In the genomic region with DNA sequence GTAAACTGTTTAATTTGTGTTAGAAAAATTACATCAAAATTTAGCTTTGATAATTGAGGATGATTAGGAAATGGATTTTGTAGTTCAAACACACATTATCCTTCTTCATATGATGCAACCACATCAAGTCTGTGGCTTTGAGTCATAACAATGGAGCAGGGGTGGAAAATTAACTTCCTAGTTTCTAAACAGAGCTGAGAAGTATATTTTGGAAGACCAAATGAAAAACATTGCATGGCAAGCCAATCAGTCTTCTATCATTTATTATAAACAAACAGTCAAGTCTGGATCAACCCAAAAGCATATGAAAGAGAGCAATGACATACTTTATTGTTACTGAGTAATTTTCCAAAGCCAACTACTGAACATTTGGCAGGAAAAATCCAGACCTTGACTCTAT, we compare ENCODE assay signal across 24 mouse cellular contexts.
"Had no signal": no experiment of that assay in that cellular context is flagged by ENCODE, and none has a peak within 500 bp of the region (broad histone marks: within the 10 kb centered on the region; RNA-seq: fewer than 3 reads in every experiment).

No protein-coding gene starts in this region.

- DNase-seq: gastrocnemius, adult 2 months; gastrocnemius, postnatal 10 days; gastrocnemius, postnatal 25 days; heart, adult 18-20 months; heart, postnatal 10 days; heart, postnatal 4 days; kidney, adult 18-20 months; kidney, adult 8-10 months; kidney, postnatal 10 days; kidney, postnatal 25 days; kidney, postnatal 4 days had no signal

- H3K36me3 ChIP-seq: heart, embryonic 10.5 days; heart, embryonic 12.5 days; hindbrain, embryonic 10.5 days; hindbrain, embryonic 12.5 days; intestine, embryonic 15.5 days; limb, embryonic 10.5 days; limb, embryonic 12.5 days had no signal

- H3K4me3 ChIP-seq: gastrocnemius, adult 2 months; heart, embryonic 10.5 days; heart, embryonic 12.5 days; hindbrain, embryonic 10.5 days; hindbrain, embryonic 12.5 days; intestine, embryonic 15.5 days; layer of hippocampus, adult 2 months; left cerebral cortex, adult 2 months; limb, embryonic 10.5 days; limb, embryonic 12.5 days had no signal

- H3K9ac ChIP-seq: heart, embryonic 12.5 days; hindbrain, embryonic 12.5 days; hindbrain, embryonic 14.5 days; intestine, embryonic 15.5 days; limb, embryonic 12.5 days had no signal

- ATAC-seq: hindbrain, embryonic 16.5 days; inflammation-experienced regulatory T-cells, adult 6 months; intestine, embryonic 15.5 days; intestine, postnatal 0 days had no signal

- H3K9me3 ChIP-seq: heart, embryonic 10.5 days; heart, embryonic 12.5 days; hindbrain, embryonic 10.5 days; hindbrain, embryonic 12.5 days; intestine, embryonic 15.5 days; limb, embryonic 10.5 days; limb, embryonic 12.5 days had no signal

- H3K4me2 ChIP-seq: heart, embryonic 12.5 days; hindbrain, embryonic 12.5 days; hindbrain, embryonic 14.5 days; intestine, embryonic 15.5 days; limb, embryonic 12.5 days had no signal

- H3K27me3 ChIP-seq: heart, embryonic 12.5 days; hindbrain, embryonic 12.5 days; intestine, embryonic 15.5 days; limb, embryonic 12.5 days had no signal

- H3K27ac ChIP-seq: gastrocnemius, adult 2 months; heart, embryonic 10.5 days; hindbrain, embryonic 10.5 days; hindbrain, embryonic 12.5 days; hindbrain, embryonic 14.5 days; intestine, embryonic 15.5 days; layer of hippocampus, adult 2 months; left cerebral cortex, adult 2 months; limb, embryonic 10.5 days; limb, embryonic 12.5 days had no signal

- H3K4me1 ChIP-seq: heart, embryonic 10.5 days; heart, embryonic 12.5 days; hindbrain, embryonic 10.5 days; hindbrain, embryonic 12.5 days; intestine, embryonic 15.5 days; limb, embryonic 10.5 days; limb, embryonic 12.5 days had no signal
